Mouse (Mus musculus) kidney, adult 2 months (tissue): ENCODE measurements around the gene Dhx8. TPM values are rescaled to one million over a fixed set of nuclear protein-coding genes. Genes with fewer than 3 reads are reported as not detected.
A peak's percentile ranks its signal among the peaks of the same experiment; 100 is the strongest.

Experiments
- DNase-seq: peaks from one replicate; pipeline ENCODE4 v3.0.0; 2021
- H3K27ac ChIP-seq: fragments of 200-500 bp; 2 replicates; pipeline ENCODE4 v1.5.1; 2012; ENCODE audit warnings: low read depth, low read length, control low read depth, inconsistent platforms; ENCODE audit not compliant: insufficient read depth
- H3K27me3 ChIP-seq: fragments of 200-500 bp; replicated peaks from 2 replicates; pipeline ENCODE4 v1.6.1; 2012; ENCODE audit warnings: mild to moderate bottlenecking, moderate library complexity, low read length, inconsistent platforms; ENCODE audit not compliant: control insufficient read depth, insufficient read depth
- H3K36me3 ChIP-seq: fragments of 200-500 bp; 2 replicates; pipeline ENCODE4 v1.6.1; 2012; ENCODE audit warnings: mild to moderate bottlenecking, moderate library complexity, low read length, inconsistent platforms; ENCODE audit not compliant: control insufficient read depth, insufficient read depth
- H3K4me1 ChIP-seq: fragments of 200-500 bp; 2 replicates; pipeline ENCODE4 v1.6.1; 2011; ENCODE audit warnings: low read length; ENCODE audit not compliant: control insufficient read depth, insufficient read depth
- H3K4me3 ChIP-seq: fragments of 200-500 bp; 2 replicates; pipeline ENCODE4 v1.5.1; 2011; ENCODE audit warnings: mild to moderate bottlenecking, low read depth, low read length, control low read depth; ENCODE audit not compliant: insufficient read depth
- CTCF ChIP-seq: fragments of 200-500 bp; conservative IDR thresholded peaks from 2 replicates; pipeline ENCODE4 v1.5.1; 2011; ENCODE audit warnings: low read depth, mild to moderate bottlenecking, control low read depth, low read length, moderate library complexity, mixed read lengths; ENCODE audit not compliant: insufficient read depth, insufficient read length
- POLR2A ChIP-seq: fragments of 200-500 bp; IDR thresholded peaks from one replicate; pipeline ENCODE4 v1.6.1; 2011; ENCODE audit warnings: low read depth, low read length, control low read depth
- WGBS: fragments of 180-500 bp; shearing (Covaris S2); methylation state at CpG from one replicate; pipeline ENCODE4 v1.1.7; 2018; 5-methylcytosine and 5-hydroxymethylcytosine counted together
- polyA plus RNA-seq: library from polyadenylated mRNA; depleted of rRNA; stranded (reverse); fragments of >200 nt; gene quantifications from 2 replicates; pipeline ENCODE4 v1.2.3, GENCODE M21; 2012; rRNA removed

The Dhx8 gene
- polyA plus RNA-seq, result 9.8 and 10.6 TPM in 2 replicates

- H3K36me3 ChIP-seq, result peaks cover 2% of the 10 kb centered on the region
- under 1% methylated on average over 51 of the region's 51 CpGs for WGBS
- H3K4me1 ChIP-seq, result peaks cover 4% of the 10 kb centered on the region; the same call in 1 of the 2 replicates
- DNase-seq, result peak; percentile 99
- H3K27me3 ChIP-seq, result no peaks in the 10 kb centered on the region
- peak within 1 kb of the TSS; percentile 92 for H3K4me3 ChIP-seq
- TF ChIP-seq CTCF, result peak; percentile 99; the same call in 1 of the 2 replicates
- no peak for TF ChIP-seq POLR2A
- H3K27ac ChIP-seq, result peak within 1 kb of the TSS; percentile 78
Observed at GRCm38 (mm10) chr11:101732518-101733440, at the start of gene Dhx8. Dhx8 (plus strand) TSS chr11:101732919.

GRCm38 (mm10) chr11:101687351-101688301 lies 45.1 kb upstream of the Dhx8 start:
- no peak overlapping the region for H3K4me3 ChIP-seq
- H3K27ac ChIP-seq, result no peak overlapping the region
- TF ChIP-seq POLR2A (no peak), CTCF (no peak)
- peak; percentile 46 for DNase-seq
- H3K4me1 ChIP-seq, result no peaks in the 10 kb centered on the region
- no peaks in the 10 kb centered on the region for H3K36me3 ChIP-seq
- no peaks in the 10 kb centered on the region for H3K27me3 ChIP-seq
- 47% methylated on average over 13 of the region's 13 CpGs for WGBS

- DNase-seq, result no peak
- 70% methylated on average over 10 of the region's 10 CpGs for WGBS
- H3K4me3 ChIP-seq, result no peak overlapping the region
Observed at GRCm38 (mm10) chr11:101689701-101690113, 43.0 kb upstream of the Dhx8 start.

GRCm38 (mm10) chr11:101690326-101690725 lies 42.4 kb upstream of the Dhx8 start:
- Histone ChIP-seq H3K4me1 (no peaks in the 10 kb centered on the region), H3K36me3 (no peaks in the 10 kb centered on the region), H3K4me3 (no peak overlapping the region), H3K27ac (no peak overlapping the region), H3K27me3 (no peaks in the 10 kb centered on the region)
- no peak for DNase-seq
- 79% methylated on average over 5 of the region's 5 CpGs for WGBS
- TF ChIP-seq POLR2A (no peak), CTCF (no peak)

More at GRCm38 (mm10) chr11:101689701-101690113, 43.0 kb upstream of the Dhx8 start:
- no peak for TF ChIP-seq CTCF
- Histone ChIP-seq H3K27me3 (no peaks in the 10 kb centered on the region), H3K36me3 (no peaks in the 10 kb centered on the region), H3K27ac (no peak overlapping the region), H3K4me1 (no peaks in the 10 kb centered on the region)

- WGBS, result 10% methylated on average over 20 of the region's 20 CpGs
- H3K27ac ChIP-seq, result peak overlapping the region; percentile 15; the same call in 1 of the 2 replicates
- H3K4me3 ChIP-seq, result 0 out of 2 replicates have a peak overlapping the region, but pooled peaks have one; percentile 10
- H3K4me1 ChIP-seq, result peaks cover 6% of the 10 kb centered on the region; the same call in 1 of the 2 replicates
- no peaks in the 10 kb centered on the region for H3K27me3 ChIP-seq
- TF ChIP-seq CTCF, result no peak
- no peak for TF ChIP-seq POLR2A
- peak; percentile 46 for DNase-seq
- H3K36me3 ChIP-seq, result no peaks in the 10 kb centered on the region
Observed at GRCm38 (mm10) chr11:101695906-101696661, 36.6 kb upstream of the Dhx8 start.

GRCm38 (mm10) chr11:101697156-101697861 lies 35.4 kb upstream of the Dhx8 start:
- peaks cover 6% of the 10 kb centered on the region; the same call in 1 of the 2 replicates for H3K4me1 ChIP-seq
- no peak overlapping the region for H3K27ac ChIP-seq
- no peak overlapping the region for H3K4me3 ChIP-seq
- TF ChIP-seq CTCF, result no peak
- no peak for TF ChIP-seq POLR2A
- WGBS, result 94% methylated on average over 9 of the region's 9 CpGs
- no peak for DNase-seq
- H3K36me3 ChIP-seq, result no peaks in the 10 kb centered on the region
- no peaks in the 10 kb centered on the region for H3K27me3 ChIP-seq
